Mouse (Mus musculus): ENCODE results near the gene Lin52.

GRCm38 (mm10) chr12:84531906-84532829, 80.9 kb downstream of the Lin52 start:
- no peak for TF ChIP-seq POLR2A (IDR thresholded peaks at IDR 0.05; ENCODE audit: insufficient read depth, low read depth, low read length)
- TF ChIP-seq CTCF (IDR thresholded peaks at IDR 0.05; ENCODE audit: insufficient read depth, low read depth, low read length): no peak
